Mouse (Mus musculus) adrenal gland, adult (tissue): ENCODE measurements at regions not wholly inside any gene's neighbourhood (a gene's known extent, or its start where the extent isn't known, plus 50 kb on each side); places are given as distances from the start of the nearest gene placed in this dataset.

ENCODE experiments used
- DNase-seq, 2 experiments: peaks; one replicate each; pipeline ENCODE4 v3.0.0; 2022 to 2023; ENCODE audit warnings: low spot score in 1 of 2; ENCODE audit not compliant: inconsistent age in 2 of 2

DNA sequence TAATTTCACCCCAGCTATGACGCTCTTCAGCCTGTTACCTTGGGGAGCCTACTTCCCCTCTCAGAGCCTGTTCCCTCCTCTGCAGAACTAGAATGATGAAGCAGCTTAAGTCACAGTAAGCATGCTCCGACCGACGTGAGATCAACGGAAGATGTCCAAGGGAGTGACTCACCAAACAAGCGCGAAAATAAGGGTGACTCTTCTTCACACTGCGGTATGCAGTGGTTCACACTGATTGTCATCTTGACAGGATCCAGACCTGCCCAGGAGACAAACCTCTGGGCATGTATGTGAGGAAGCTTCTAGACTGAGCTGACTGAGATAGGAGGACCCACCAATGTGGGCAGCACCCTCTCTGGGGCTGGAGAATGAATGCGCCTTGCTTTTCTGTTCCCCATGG is 116.3 kb upstream of the Tpm1 start:
- DNase-seq, result no peak

DNA sequence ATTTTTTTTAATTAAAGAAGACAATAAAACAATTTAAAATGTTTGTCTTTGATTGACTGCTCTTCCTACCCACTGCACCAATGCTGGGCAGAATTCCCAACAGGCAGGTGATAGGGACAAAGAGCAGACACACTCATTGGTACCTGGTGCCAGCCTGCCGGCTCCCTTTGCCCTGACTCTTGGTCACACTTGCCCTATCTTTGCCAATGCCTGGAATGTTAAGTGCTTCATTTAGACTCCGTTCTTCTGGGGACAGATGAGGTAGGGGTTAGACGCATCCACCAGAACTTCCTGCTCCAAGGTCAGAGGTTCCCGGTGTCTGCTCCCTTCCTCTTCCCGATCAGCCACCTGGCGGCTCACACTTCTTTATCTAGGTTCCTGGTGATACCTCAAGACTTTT is 114.5 kb upstream of the Tpm1 start:
- no peak for DNase-seq

DNA sequence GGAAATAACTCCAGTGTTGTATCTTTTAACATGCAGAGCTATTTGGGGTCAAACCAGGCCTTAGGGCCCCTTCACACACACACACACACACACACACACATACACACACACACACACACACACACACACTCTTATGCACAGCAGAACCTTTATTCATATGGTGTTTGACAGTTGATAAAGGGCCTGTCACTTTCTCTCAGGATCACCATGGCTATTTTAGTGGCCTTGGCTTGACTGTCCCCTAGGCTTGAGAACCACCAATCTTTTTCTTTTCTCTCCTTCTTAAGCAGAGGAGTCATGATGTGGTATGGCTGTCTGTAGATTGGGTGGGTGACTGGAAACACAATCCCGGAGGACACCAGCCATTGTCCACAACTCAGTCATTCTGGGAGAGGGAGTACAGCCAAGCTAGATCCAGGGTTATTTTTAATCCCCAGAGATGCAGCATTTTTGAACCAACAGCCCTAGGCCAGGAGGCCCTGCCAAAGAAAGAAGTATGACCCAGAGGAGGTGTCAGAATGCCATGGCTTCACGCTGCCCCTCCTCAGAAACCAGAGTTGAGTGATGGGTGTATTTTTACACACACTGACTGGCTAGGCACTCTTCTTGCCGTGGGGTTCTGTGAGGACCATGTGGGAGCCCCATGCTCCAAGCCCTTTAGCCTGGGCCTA is 111.7 kb upstream of the Tpm1 start:
- DNase-seq, result no peak

DNA sequence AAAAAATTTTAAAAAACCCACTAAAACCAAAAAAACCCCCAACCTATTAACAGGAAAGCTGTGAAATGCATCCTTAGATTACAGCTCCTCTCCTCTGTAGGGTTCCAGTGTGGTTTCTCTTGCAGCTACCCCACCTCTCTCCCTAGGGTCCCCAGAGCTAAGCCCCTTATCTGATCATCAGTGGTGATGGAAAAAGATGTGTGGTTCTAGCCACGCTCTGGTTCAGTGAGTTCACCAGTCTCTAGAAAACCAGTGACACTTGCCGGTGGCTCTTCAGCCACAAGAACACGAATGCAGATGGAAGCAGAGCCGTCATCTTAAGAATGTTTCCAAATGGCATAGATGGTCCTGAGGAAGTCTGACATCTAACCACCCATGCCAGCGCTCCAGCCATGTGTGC is 111.1 kb upstream of the Tpm1 start:
- no peak for DNase-seq

DNA sequence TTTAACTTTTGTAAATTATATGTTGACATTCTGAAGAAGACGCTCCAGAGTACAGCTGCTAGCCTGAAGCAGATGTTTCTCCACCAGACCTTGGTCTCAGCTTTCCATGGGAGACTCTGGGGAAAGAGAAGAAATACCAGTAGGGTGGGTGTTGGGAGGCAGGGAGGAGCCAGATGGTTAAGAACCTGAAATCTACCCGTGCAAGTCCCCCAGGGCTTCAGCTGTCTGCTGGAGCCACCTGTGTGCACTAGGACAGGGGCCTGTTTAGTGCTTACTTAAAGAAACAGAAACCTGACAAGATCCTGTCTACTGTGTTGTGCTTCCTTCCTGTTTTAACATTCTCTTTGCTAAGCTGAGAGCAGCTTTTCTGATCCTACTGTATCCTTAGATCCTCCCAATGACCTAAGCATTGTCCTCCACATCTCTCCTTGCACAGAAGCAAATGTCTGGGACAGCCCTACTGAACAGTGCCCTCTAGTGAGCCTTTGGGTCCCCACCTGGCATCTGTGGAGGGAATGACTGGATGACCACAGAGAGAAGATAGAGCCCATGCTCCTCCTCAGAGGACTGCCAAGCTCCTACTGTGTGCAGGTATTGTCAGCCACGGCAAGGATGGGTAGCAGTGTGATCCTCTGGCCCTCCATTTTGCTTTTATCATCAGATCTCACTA is 107.5 kb upstream of the Tpm1 start:
- DNase-seq, result peak; percentile 58 to 85

DNA sequence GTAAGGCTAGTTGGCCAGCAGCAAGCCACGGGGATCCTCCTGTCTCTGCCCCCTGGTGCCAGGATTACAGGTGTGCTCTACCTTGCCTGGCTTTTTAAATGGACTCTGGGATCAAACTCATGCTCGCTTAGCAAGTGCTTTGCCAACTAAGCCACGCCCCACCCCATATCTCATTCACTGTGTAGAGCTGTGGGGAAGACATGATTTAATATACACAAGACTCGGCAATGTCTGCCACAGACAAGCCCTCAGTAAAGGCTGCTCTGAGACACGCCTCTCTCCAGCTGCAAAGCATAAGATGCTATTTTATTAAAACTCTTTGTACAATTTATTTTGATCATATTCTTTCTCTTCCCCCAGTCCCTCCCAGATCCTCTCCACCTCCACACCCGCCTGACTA is 104.9 kb upstream of the Tpm1 start:
- no peak for DNase-seq

DNA sequence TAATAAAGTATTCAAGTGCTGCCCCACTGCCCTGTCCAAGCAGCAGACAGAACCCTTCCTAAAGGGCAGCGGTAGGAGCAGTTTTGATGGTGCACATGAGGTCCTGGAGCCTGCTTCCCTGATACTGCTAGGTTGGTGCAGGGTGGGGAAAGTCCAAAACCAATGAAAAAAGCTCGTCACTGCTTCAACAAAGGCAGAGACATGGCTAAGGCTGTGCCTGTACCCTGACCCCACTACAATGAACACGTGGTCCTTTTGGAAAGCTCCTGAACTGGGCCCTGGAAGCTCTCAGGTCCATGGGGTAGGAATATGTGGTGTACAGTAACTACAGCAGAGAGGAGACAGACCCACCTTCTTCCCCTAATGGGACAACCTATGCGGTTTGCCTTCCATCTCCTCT is 104.1 kb upstream of the Tpm1 start:
- DNase-seq, result no peak

DNA sequence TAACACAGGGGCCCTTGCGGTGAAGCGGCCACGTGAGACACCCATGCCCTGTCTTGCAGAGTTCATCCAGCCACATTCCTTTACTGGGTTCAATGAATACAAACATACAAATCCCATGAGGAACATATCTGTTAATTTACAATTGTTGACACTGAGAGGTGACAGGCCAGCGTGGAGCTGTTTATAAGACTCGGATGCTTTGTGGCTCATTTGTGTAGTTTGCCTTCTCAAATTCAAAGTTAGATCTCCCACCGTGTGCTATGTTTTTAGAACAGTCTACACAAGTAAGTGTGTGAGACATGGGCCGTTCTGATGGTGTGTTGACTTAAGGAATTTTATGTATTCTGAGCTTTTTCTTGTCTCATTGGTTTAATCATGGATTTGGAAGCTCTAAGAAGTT is 98.5 kb upstream of the Tpm1 start:
- DNase-seq, result no peak

DNA sequence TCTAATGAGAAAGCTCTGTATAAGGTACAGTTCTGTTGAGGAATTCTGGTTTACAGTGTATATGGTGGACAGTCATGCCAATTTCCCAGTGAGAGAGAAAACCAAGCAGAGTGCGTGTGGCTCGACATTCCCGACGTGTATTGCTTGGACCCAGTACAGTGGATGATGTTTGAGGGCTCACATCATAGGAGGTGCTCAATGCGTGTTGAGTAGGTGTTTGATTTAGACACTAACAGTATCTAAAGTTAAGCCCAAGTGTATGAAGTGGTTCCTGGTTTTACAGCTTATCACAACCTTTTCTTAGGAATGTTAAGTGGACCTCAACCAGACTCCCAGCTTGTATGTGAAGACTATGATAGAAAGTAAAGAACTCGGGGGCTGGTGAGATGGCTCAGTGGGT is 96.2 kb upstream of the Tpm1 start:
- DNase-seq, result no peak

DNA sequence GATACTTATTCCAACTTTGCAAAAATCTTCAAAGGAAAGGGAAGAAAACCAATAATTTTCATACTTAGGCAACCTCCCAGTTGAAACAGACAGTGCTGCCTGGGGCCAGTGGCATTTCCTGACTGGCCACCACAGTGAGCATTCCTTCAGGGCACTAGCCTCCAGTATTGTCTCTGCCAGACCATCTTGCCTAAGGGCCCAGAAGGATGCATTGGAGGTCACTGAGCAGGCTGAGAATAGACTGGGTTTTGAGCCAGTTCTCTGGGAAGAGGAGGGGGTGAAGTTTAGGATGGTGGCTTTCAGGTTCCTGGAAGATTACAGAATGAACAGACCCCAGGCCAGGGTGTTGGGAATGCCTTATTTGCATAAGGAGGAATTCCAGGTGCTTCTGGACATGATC is 95.3 kb upstream of the Tpm1 start:
- DNase-seq, result no peak

DNA sequence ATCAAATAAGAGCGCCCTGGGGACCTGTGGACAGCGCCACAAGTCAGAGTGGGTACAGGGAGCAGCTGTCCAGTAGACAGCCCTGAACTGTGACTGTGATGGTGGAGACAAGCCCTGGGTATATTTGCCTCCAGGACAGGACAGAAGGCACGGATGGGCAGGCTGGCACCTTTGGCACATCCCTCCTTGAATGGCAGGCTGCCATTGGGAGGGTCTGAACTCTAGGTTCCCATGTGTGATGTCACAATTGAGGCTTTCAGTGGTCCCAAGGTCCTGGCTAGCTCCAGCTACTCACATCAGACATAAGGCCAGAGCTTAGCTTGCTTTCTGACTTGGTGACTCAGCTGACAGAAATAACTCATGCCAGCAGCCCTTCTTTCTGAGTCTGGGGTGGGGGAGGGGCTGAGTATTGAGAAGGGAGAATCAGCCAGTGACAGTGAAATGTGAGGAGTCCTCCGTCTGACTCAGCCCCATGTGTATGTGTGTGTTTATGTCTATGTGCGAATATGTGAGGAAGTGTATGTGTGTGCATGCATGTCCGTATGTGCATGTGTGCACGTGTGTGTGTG is 91.2 kb upstream of the Tpm1 start:
- DNase-seq, result peak; percentile 84 to 92

DNA sequence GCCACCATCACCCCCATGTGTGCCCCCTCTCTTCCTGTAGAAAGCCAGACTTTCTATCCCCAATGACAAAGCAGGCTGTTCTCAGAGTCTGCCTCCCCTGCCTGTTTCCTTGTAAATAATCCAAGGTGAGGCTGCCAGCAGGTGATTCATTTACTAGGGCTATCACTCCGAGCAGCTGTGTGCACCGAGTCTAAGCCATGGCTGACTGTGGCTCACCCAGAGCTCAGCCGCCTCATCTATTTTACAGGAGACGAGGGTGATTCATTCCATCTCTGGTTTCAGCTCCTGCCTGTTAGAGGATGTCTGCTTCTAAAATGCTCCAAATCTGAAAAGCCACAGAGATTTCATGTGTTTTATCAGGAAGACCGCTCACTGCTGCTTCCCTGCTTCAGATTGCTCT is 88.5 kb upstream of the Tpm1 start:
- DNase-seq, result peak; percentile 29 to 46

DNA sequence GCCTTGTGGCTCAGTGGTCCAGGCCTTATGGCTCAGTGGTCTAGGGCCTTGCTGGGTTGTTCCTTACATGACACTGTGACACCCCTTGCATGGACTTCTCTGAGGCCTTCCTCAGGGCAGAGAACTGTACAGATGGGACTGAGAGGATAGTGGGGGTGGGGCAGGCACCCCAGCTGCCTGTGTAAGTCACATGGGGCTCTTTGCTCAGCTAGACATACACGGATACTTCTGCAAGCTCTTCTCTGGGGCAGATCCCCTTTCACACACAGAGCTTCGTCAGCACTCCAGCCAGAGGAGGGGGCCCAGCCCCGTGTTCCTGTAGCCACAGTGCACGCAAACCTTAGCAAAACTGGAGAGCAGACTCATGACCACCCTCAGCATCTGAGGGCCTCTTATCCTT is 87.9 kb upstream of the Tpm1 start:
- DNase-seq, result no peak

DNA sequence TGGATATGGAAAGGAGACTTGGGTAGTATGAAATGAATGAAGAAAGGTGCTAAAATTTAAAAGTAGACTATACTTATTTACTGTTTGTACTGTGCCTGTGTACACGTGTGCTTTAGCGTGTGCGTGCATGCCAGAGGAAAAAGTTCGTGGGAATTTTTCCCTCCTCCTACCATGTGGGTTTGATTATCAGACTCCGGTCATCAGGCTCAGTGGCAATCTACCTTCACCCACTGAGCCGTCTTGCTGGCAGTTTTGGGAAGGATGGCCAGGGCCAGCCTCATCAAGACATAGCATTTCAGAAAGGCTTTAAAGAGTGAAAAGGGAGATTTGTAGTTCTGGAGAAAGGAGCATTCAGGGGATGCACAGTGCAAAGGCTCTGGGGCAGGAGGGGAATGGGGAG is 87.0 kb upstream of the Tpm1 start:
- no peak for DNase-seq

DNA sequence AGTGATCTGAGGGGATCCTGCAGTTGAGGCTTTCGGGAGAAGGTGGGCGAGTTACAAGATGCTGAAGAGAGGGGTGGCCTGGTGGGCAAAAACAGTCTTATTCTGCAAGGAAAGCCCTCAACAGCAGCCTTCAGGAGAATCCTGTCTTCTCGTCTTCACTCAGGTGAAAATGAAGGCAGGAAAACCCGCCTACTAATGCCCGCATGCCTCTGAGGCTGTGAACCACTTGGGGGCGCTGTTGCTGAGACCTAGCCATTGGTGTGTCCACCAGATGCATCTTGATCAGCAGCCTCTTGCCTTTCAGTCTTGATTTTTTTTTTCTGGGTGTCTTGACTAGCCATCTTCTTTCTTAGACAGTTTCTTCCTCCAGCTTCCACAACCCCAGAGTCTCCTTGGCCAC is 85.2 kb upstream of the Tpm1 start:
- peak; percentile 18 to 55 for DNase-seq

DNA sequence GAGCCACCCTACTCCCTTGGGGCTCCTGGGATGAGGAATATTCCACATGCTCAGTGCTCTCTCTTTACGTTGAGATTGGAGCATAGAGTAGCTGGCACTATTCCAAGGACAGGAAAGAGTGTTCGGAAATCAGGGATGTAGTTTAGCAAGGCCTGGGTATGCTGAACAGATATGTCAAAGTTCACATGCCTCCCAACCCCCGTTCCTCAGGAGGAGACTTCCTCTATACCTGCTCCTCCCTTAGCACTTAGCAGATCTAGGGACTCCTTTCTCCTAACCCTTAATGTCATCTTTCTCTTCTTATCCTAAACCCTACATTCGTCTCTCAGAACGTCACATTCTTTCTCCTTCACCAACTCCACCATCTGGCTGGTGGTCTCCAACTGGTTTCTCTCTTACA is 83.2 kb upstream of the Tpm1 start:
- no peak for DNase-seq

DNA sequence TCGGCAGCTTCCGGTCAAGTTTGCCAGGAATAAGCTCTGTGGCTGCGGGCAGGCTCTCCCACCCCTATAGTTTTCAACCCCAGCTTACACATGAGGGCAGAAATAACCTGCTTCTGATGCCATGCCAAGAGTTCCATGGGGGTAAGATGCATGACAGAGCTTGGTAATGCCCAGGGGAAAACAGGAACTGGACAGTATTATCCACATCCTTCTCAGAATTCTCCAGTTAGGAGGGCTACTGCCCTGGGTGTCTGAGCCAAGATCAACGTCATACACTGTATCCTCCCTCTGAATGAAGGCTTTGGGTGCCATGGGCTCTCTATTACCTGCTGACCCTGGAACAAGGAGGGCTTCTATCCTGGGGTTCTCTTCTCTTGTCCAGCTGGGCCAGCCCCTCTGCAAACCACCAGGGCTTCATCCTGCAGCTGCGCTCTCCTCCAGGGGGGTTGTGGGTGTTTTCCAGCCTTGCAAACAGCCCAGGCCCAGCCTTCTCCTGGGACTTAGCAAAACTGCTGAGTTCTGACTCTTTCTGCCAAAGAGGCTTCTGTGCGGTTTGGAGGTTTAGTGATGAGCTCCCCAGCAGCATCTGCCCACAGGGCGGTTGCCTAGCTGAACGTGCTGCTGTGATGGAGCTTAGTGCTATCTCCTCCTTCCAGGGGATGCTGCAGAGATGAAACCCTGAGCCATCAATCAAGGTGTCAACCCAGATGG is 81.7 kb upstream of the Tpm1 start:
- DNase-seq, result no peak

DNA sequence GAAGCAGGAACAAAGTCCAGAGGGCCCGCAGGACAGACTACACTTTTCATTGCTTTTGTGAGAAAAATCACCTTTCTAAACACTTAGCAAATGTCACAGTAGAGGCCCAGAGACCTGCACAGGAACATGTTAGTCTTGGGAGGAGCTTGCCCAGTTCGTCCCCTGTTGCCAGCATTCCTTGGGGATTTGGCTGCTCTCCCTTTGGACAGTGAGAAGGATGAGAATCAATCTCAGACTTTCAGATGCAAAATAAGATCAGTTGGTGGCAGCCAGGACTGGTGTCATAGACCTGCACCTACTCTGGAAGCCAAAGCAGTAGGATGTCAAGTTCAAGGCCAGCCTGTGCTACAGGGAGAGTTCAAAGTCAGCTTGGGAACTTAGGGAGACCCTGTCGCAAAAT is 80.7 kb upstream of the Tpm1 start:
- DNase-seq, result no peak

DNA sequence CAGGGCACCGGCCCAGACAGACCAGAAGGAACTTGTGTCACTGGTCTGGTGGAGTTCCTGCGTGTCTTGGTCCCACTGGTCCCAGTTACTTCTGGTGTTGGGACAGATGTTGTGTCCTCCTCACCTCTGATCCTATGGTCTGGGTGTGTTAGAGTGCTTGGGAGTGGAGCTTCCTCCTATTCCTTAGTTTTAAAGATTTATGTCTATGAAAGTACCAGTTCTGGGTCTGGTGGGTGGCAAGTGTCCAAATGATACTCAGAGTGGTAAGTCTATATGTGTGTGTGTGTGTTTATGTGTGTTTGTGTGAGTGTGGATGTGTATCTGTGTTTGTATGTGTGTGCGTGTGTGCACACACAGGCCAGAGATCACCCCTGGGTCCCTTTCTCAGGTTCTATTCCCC is 79.9 kb upstream of the Tpm1 start:
- DNase-seq, result no peak

DNA sequence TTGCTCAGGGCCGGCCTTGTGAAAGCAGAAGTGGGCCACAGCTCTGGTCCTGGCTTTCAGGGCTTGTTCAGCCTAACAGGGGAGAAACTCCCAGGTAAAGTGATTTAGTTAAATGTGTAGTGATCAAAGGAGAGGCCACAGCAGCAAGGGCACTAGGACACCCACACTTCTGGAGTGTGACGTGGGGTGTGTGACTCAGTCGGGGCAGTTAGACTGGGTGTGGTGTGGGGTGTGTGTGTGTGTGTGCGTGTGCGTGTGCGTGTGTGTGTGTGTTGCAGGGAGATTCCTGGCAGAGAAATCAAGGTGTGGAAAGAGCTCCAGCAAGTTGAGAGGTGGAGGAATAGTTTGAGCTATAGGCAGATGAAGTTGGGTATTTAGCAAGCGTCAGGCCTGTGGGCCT is 72.5 kb upstream of the Tpm1 start:
- no peak for DNase-seq

DNA sequence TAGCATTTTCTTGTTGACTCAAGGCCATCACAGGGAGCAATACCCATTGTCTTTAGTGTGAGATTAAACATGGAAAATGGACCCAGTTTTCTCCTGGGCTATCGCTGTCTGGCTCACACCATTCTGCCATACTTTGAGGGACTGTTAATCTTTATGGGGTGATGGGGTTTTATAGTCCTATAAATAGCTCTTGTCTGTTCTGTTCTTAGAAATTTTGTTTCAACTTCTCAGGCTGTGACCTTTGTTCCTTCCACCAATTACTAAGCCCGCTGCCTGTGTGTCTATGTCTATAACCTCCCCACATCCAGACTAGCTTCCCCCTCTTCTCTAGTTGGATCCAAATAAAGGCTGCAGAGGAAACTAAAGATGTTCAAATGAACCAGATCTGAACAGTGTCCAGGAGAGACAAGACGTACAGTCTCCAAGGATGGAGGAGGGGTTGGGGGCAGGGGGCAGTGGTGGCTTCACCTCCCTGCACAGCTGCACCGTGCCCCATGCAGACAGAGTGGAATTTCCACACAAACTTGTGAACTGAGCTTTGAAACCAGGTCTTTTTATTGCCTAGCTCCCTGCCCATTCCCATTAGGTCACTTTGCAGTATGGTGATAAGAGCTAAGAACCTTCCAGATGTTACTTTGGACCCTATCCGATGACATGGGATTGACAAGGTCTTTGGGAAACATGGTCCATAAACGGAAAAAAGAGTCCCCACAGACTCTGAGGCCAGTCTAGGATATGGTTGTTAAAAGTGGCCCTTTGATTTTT is 69.9 kb upstream of the Tpm1 start:
- no peak for DNase-seq

DNA sequence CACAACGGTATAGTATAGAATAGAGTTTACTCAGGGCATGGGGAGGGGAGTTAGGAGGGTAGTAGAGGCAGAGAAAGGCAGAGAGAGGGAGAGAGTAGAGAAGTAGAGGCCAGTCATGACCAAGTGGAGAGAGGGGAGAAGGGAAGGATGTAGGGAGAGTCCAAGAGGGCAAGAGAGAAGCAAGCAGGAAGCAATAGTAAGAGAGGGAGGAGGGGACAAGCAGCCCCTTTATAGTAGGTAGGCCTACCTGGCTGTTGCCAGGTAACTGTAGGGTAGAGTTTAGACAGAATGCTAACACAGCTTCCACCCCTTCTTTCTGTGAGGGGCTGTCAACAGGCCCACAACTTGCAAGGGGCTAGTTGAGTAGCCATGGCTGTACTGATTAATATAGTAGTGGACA is 69.2 kb upstream of the Tpm1 start:
- no peak for DNase-seq
